Mouse (Mus musculus) urinary bladder, postnatal 10 days (tissue): ENCODE data around the gene Hsd17b11.

Experiments used
- DNase-seq: peaks from one replicate; pipeline ENCODE4 v3.0.0; 2022; ENCODE audit warnings: low spot score

Hsd17b11 gene

GRCm38 (mm10) chr5:104021597-104022378, at the start of gene Hsd17b11:
Gene Hsd17b11, minus strand, starts transcription at chr5:104021919.
- DNase-seq = peak; percentile 48

- no peak for DNase-seq
Observed at GRCm38 (mm10) chr5:104071048-104071447, 49.3 kb upstream of the Hsd17b11 start.

- no peak for DNase-seq
Observed at GRCm38 (mm10) chr5:104068751-104069150, 47.0 kb upstream of the Hsd17b11 start.

- no peak for DNase-seq
Observed at GRCm38 (mm10) chr5:104062773-104063551, 41.2 kb upstream of the Hsd17b11 start.

GRCm38 (mm10) chr5:104061936-104062772, 40.4 kb upstream of the Hsd17b11 start:
- DNase-seq = no peak

GRCm38 (mm10) chr5:104060429-104060828, 38.7 kb upstream of the Hsd17b11 start:
- DNase-seq = no peak

- DNase-seq = no peak
Observed at GRCm38 (mm10) chr5:104059628-104060027, 37.9 kb upstream of the Hsd17b11 start.

- no peak for DNase-seq
Observed at GRCm38 (mm10) chr5:104058021-104058420, 36.3 kb upstream of the Hsd17b11 start.

GRCm38 (mm10) chr5:104056295-104056694, 34.6 kb upstream of the Hsd17b11 start:
- DNase-seq = no peak

GRCm38 (mm10) chr5:104055816-104056215, 34.1 kb upstream of the Hsd17b11 start:
- DNase-seq = no peak

- DNase-seq = no peak
Observed at GRCm38 (mm10) chr5:104054938-104055337, 33.2 kb upstream of the Hsd17b11 start.

GRCm38 (mm10) chr5:104052956-104053355, 31.2 kb upstream of the Hsd17b11 start:
- DNase-seq = no peak

GRCm38 (mm10) chr5:104048139-104048538, 26.4 kb upstream of the Hsd17b11 start:
- no peak for DNase-seq

- DNase-seq = no peak
Observed at GRCm38 (mm10) chr5:104047200-104048105, 25.7 kb upstream of the Hsd17b11 start.

- peak; percentile 91 for DNase-seq
Observed at GRCm38 (mm10) chr5:104046256-104047199, 24.8 kb upstream of the Hsd17b11 start, which contains the start of gene Nudt9. Gene Nudt9, plus strand, starts transcription at chr5:104046306.

GRCm38 (mm10) chr5:104043704-104044103, 22.0 kb upstream of the Hsd17b11 start:
- DNase-seq = no peak

- DNase-seq = no peak
Observed at GRCm38 (mm10) chr5:104042906-104043305, 21.2 kb upstream of the Hsd17b11 start.

GRCm38 (mm10) chr5:104039154-104039932, 17.6 kb upstream of the Hsd17b11 start:
- no peak for DNase-seq

- no peak for DNase-seq
Observed at GRCm38 (mm10) chr5:104036686-104037085, 15.0 kb upstream of the Hsd17b11 start.
